Mouse (Mus musculus) intestine, postnatal 0 days (tissue): Measurements from ENCODE around the gene Flywch1. TPM values are rescaled to one million over a fixed set of nuclear protein-coding genes. Genes with fewer than 3 reads are reported as not detected.
A peak's percentile ranks its signal among the peaks of the same experiment; 100 is the strongest.

Experiments
- ATAC-seq: fragments of 200-750 bp; cut with Nextera tagmentation; 2 replicates; pipeline ENCODE4 v1.8.0; 2017; ENCODE audit warnings: mild to moderate bottlenecking, moderate TSS enrichment, moderate library complexity
- H3K27ac ChIP-seq: fragments of 300-500 bp; sonication (generic); 2 replicates; pipeline ENCODE4 v1.5.1; 2014; ENCODE audit warnings: mild to moderate bottlenecking, low read depth, low read length, moderate library complexity
- H3K27me3 ChIP-seq: fragments of 300-500 bp; sonication (generic); replicated peaks from 2 replicates; pipeline ENCODE4 v1.6.1; 2014; ENCODE audit warnings: low read length, mixed read lengths; ENCODE audit not compliant: control insufficient read depth, insufficient read depth
- H3K36me3 ChIP-seq: fragments of 300-500 bp; sonication (generic); 2 replicates; pipeline ENCODE4 v1.6.1; 2014; ENCODE audit warnings: mild to moderate bottlenecking, moderate library complexity; ENCODE audit not compliant: control insufficient read depth, insufficient read depth
- H3K4me1 ChIP-seq: fragments of 300-500 bp; sonication (generic); replicated peaks from 2 replicates; pipeline ENCODE4 v1.6.1; 2014; ENCODE audit warnings: antibody characterized with exemption, low read length, mixed read lengths; ENCODE audit not compliant: control insufficient read depth, insufficient read depth
- H3K4me2 ChIP-seq: fragments of 300-500 bp; sonication (generic); replicated peaks from 2 replicates; pipeline ENCODE4 v1.6.1; 2014; ENCODE audit warnings: low read depth, mild to moderate bottlenecking, moderate library complexity
- H3K4me3 ChIP-seq: fragments of 300-500 bp; sonication (generic); 2 replicates; pipeline ENCODE4 v1.5.1; 2014; ENCODE audit warnings: low read depth, low read length
- H3K9ac ChIP-seq: fragments of 300-500 bp; sonication (generic); 2 replicates; pipeline ENCODE4 v1.6.1; 2014; ENCODE audit warnings: mild to moderate bottlenecking, low read depth, low read length
- H3K9me3 ChIP-seq: fragments of 300-500 bp; sonication (generic); 2 replicates; pipeline ENCODE4 v1.6.1; 2016; ENCODE audit warnings: mixed run types; ENCODE audit not compliant: control insufficient read depth
- CTCF ChIP-seq: sonication (generic); IDR thresholded peaks from 2 replicates; pipeline ENCODE4 v1.5.1; 2016; ENCODE audit warnings: low read depth, mild to moderate bottlenecking, control low read depth, antibody characterized with exemption, moderate library complexity
- WGBS: fragments of 180-500 bp; shearing (Covaris S2); extraction: QIAGEN DNeasy Blood & Tissue Kit; methylation state at CpG from one replicate; pipeline ENCODE4 v1.1.7; 2014; 5-methylcytosine and 5-hydroxymethylcytosine counted together
- polyA plus RNA-seq: library from polyadenylated mRNA; unstranded; fragments of >200 nt; fragmentation: Nextera tagmentation; extraction: Ambion mirVana; gene quantifications from 2 replicates; pipeline ENCODE4 v1.2.1, GENCODE M21; 2015

Gene Flywch1
- polyA plus RNA-seq, 1 experiment from 2014 or later: 36.8 TPM

DNA sequence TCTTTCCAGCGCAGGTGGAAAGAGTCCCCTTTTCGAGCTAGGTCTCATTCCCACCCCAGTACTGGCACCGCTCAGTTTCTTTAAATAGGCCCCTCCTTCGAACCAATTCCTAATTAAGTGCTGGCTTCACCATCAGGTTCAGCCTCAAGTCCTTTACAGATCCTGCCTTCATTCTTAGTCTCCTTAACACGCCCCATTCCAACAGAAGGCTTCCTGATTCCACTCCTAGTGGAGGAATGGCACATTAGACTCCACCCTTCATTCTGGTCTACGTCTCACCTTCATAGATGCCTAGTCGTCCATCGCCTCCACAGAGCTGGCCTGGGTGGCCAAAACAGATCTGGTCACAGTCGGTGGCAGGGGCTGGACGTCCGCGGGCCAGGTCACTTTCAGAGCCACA, 28.5 kb downstream of the Flywch1 start:
- no peak overlapping the region for H3K9ac ChIP-seq
- H3K36me3 ChIP-seq: no peaks in the 10 kb centered on the region
- no peaks in the 10 kb centered on the region for H3K9me3 ChIP-seq
- no peak overlapping the region for H3K4me3 ChIP-seq
- no peak overlapping the region for H3K27ac ChIP-seq
- WGBS: 64% methylated on average over 12 of the region's 12 CpGs
- no peak for TF ChIP-seq CTCF
- ATAC-seq: no peak
- H3K27me3 ChIP-seq: peaks cover 44% of the 10 kb centered on the region
- peaks cover 4% of the 10 kb centered on the region; the same call in 1 of the 2 replicates for H3K4me1 ChIP-seq
- H3K4me2 ChIP-seq: peak overlapping the region; percentile 51

GRCm38 (mm10) chr17:23742210-23742793, 29.1 kb downstream of the Flywch1 start:
- TF ChIP-seq CTCF: no peak
- no peak overlapping the region for H3K27ac ChIP-seq
- H3K9ac ChIP-seq: no peak overlapping the region
- no peaks in the 10 kb centered on the region for H3K9me3 ChIP-seq
- no peak for ATAC-seq
- peaks cover 4% of the 10 kb centered on the region; the same call in 1 of the 2 replicates for H3K4me1 ChIP-seq
- peak overlapping the region; percentile 9; the same call in 1 of the 2 replicates for H3K4me3 ChIP-seq
- WGBS: 7% methylated on average over 44 of the region's 44 CpGs
- H3K27me3 ChIP-seq: peaks cover 44% of the 10 kb centered on the region
- H3K36me3 ChIP-seq: peaks cover 5% of the 10 kb centered on the region; the same call in 1 of the 2 replicates
- H3K4me2 ChIP-seq: peak overlapping the region; percentile 51

- WGBS: 52% methylated on average over 38 of the region's 38 CpGs
- Histone ChIP-seq H3K4me1 (peaks cover 4% of the 10 kb centered on the region; the same call in 1 of the 2 replicates), H3K4me2 (peak overlapping the region; percentile 51; the same call in 1 of the 2 replicates), H3K4me3 (peak overlapping the region; percentile 9; the same call in 1 of the 2 replicates), H3K9me3 (no peaks in the 10 kb centered on the region), H3K36me3 (peaks cover 12% of the 10 kb centered on the region), H3K27me3 (peaks cover 44% of the 10 kb centered on the region), H3K27ac (no peak overlapping the region), H3K9ac (no peak overlapping the region)
- no peak for ATAC-seq
- no peak for TF ChIP-seq CTCF
Observed at GRCm38 (mm10) chr17:23741359-23742209, 29.8 kb downstream of the Flywch1 start.

DNA sequence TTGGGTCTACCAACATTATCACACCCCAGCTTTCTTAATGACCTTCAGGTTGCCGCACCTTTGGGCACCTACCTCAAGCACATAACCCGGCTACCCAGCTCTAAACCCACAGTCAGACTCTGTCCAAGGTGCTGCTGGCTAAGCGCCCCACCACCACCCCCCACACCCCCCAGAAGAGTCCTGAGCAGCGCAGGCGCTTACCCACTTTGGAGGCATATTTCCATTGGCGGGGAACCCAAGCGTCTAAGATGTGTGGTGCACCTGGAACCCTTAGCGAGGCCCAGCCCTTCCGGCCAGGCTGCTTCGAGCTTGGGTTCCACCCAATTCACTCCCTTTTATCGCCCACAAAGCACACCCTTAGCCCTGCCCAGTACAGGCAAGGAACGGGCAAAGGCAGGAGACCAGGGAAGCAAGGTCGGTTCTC, 30.8 kb downstream of the Flywch1 start, which contains the start of gene Paqr4:
Paqr4 (minus strand) TSS at position 270 of the 424 bp plus-strand sequence.
- peak within 1 kb of the TSS; percentile 59 for H3K4me3 ChIP-seq
- ATAC-seq: peak; percentile 56
- peak within 1 kb of the TSS; percentile 36; the same call in 1 of the 2 replicates for H3K27ac ChIP-seq
- H3K9ac ChIP-seq: peak within 1 kb of the TSS; percentile 60
- no peaks in the 10 kb centered on the region for H3K9me3 ChIP-seq
- H3K4me1 ChIP-seq: peaks cover 4% of the 10 kb centered on the region; the same call in 1 of the 2 replicates
- WGBS: 3% methylated on average over 13 of the region's 13 CpGs
- no peak for TF ChIP-seq CTCF
- H3K27me3 ChIP-seq: peaks cover 37% of the 10 kb centered on the region
- H3K4me2 ChIP-seq: peak within 1 kb of the TSS; percentile 96
- peaks cover 20% of the 10 kb centered on the region for H3K36me3 ChIP-seq

GRCm38 (mm10) chr17:23740136-23740584, 31.2 kb downstream of the Flywch1 start:
- Histone ChIP-seq H3K36me3 (peaks cover 24% of the 10 kb centered on the region), H3K4me1 (peaks cover 4% of the 10 kb centered on the region; the same call in 1 of the 2 replicates), H3K9ac (peak overlapping the region; percentile 60), H3K4me3 (peak overlapping the region; percentile 59), H3K4me2 (peak overlapping the region; percentile 96), H3K27me3 (peaks cover 35% of the 10 kb centered on the region), H3K27ac (peak overlapping the region; percentile 36; the same call in 1 of the 2 replicates), H3K9me3 (no peaks in the 10 kb centered on the region)
- under 1% methylated on average over 45 of the region's 46 CpGs for WGBS
- TF ChIP-seq CTCF: no peak
- ATAC-seq: peak; percentile 74
